Mouse (Mus musculus) right cerebral cortex, adult 18-20 months (tissue): ENCODE data around the gene Mrpl34.
"Not testable (repeated sequence)": the region's sequence is repeated elsewhere in the genome, so short reads cannot be mapped to it uniquely, and the experiment has no call there.

Experiments
- DNase-seq: peaks from one replicate; pipeline ENCODE4 v3.0.0; 2022; ENCODE audit warnings: mixed read lengths

Gene Mrpl34

GRCm38 (mm10) chr8:71464513-71465500 is at the start of gene Mrpl34:
TSS of gene Mrpl34 (plus strand) at chr8:71464959.
- DNase-seq, result peak; percentile 99

GRCm38 (mm10) chr8:71422121-71422520 is 42.6 kb upstream of the Mrpl34 start:
- DNase-seq, result no peak

- DNase-seq, result not testable (repeated sequence)
Observed at GRCm38 (mm10) chr8:71432935-71433334, 31.8 kb upstream of the Mrpl34 start.

GRCm38 (mm10) chr8:71437041-71437440 is 27.7 kb upstream of the Mrpl34 start:
- no peak for DNase-seq

- no peak for DNase-seq
Observed at GRCm38 (mm10) chr8:71441404-71441803, 23.4 kb upstream of the Mrpl34 start.

- no peak for DNase-seq
Observed at GRCm38 (mm10) chr8:71445096-71445495, 19.7 kb upstream of the Mrpl34 start.

GRCm38 (mm10) chr8:71451337-71451736 is 13.4 kb upstream of the Mrpl34 start:
- DNase-seq, result no peak

GRCm38 (mm10) chr8:71451777-71452176 is 13.0 kb upstream of the Mrpl34 start:
- DNase-seq, result no peak

GRCm38 (mm10) chr8:71452669-71453068 is 12.1 kb upstream of the Mrpl34 start:
- no peak for DNase-seq

- DNase-seq, result no peak
Observed at GRCm38 (mm10) chr8:71454668-71455067, 10.1 kb upstream of the Mrpl34 start.

- DNase-seq, result no peak
Observed at GRCm38 (mm10) chr8:71456906-71457305, 7.9 kb upstream of the Mrpl34 start.

GRCm38 (mm10) chr8:71457659-71458270 is 7.0 kb upstream of the Mrpl34 start:
- DNase-seq, result no peak

- DNase-seq, result no peak
Observed at GRCm38 (mm10) chr8:71460716-71461115, 4.0 kb upstream of the Mrpl34 start.

- no peak for DNase-seq
Observed at GRCm38 (mm10) chr8:71461152-71461840, 3.5 kb upstream of the Mrpl34 start.

GRCm38 (mm10) chr8:71462191-71462590 is 2.6 kb upstream of the Mrpl34 start:
- DNase-seq, result no peak

- peak; percentile 71 for DNase-seq
Observed at GRCm38 (mm10) chr8:71462786-71463185, 2.0 kb upstream of the Mrpl34 start.

- DNase-seq, result peak; percentile 98
Observed at GRCm38 (mm10) chr8:71463188-71464033, 1.3 kb upstream of the Mrpl34 start, which contains the start of gene Abhd8. TSS of gene Abhd8 (minus strand) at chr8:71463655.

- no peak for DNase-seq
Observed at GRCm38 (mm10) chr8:71465733-71466132, 974 bp downstream of the Mrpl34 start.

- DNase-seq, result no peak
Observed at GRCm38 (mm10) chr8:71466198-71466597, 1.4 kb downstream of the Mrpl34 start.

- no peak for DNase-seq
Observed at GRCm38 (mm10) chr8:71467201-71467600, 2.4 kb downstream of the Mrpl34 start.

GRCm38 (mm10) chr8:71468001-71468400 is 3.2 kb downstream of the Mrpl34 start:
- no peak for DNase-seq

- peak; percentile 100 for DNase-seq
Observed at GRCm38 (mm10) chr8:71468916-71469315, 4.2 kb downstream of the Mrpl34 start, which contains the start of gene Dda1. TSS of gene Dda1 (plus strand) at chr8:71469199.
